Mouse (Mus musculus): Measurements from ENCODE around the gene Mccc1. TPM values are rescaled to one million over a fixed set of nuclear protein-coding genes. Genes with fewer than 3 reads are reported as not detected.

Gene Mccc1
- polyA plus RNA-seq, 1 experiment: 24.7 TPM

- no peak overlapping the region for H3K27ac ChIP-seq (ENCODE audit: insufficient read depth, low read depth, low read length)
- no peak for TF ChIP-seq POLR2A (IDR thresholded peaks at IDR 0.05; ENCODE audit: borderline replicate concordance, low read depth, low read length)
- no peak for TF ChIP-seq CTCF (IDR thresholded peaks at IDR 0.05; ENCODE audit: low read depth, low read length)
- H3K4me1 ChIP-seq (ENCODE audit: control insufficient read depth, insufficient read depth, low read length): peaks cover 5% of the 10 kb centered on the region
- no peak overlapping the region for H3K4me3 ChIP-seq (ENCODE audit: insufficient read depth, low read length)
Measured at GRCm38 (mm10) chr3:35948197-35948596, 52.3 kb downstream of the Mccc1 start.

- Histone ChIP-seq H3K27ac (ENCODE audit: insufficient read depth, low read depth, low read length) (no peak overlapping the region), H3K4me3 (ENCODE audit: insufficient read depth, low read length) (no peak overlapping the region), H3K4me1 (ENCODE audit: control insufficient read depth, insufficient read depth, low read length) (no peaks in the 10 kb centered on the region)
- TF ChIP-seq CTCF (IDR thresholded peaks at IDR 0.05; ENCODE audit: low read depth, low read length) (no peak), POLR2A (IDR thresholded peaks at IDR 0.05; ENCODE audit: borderline replicate concordance, low read depth, low read length) (no peak)
Measured at GRCm38 (mm10) chr3:35940520-35941135, 59.9 kb downstream of the Mccc1 start.

- no peak overlapping the region for H3K27ac ChIP-seq (ENCODE audit: insufficient read depth, low read depth, low read length)
- TF ChIP-seq CTCF (IDR thresholded peaks at IDR 0.05; ENCODE audit: low read depth, low read length): no peak
- no peak for TF ChIP-seq POLR2A (IDR thresholded peaks at IDR 0.05; ENCODE audit: borderline replicate concordance, low read depth, low read length)
- no peaks in the 10 kb centered on the region for H3K4me1 ChIP-seq (ENCODE audit: control insufficient read depth, insufficient read depth, low read length)
- H3K4me3 ChIP-seq (ENCODE audit: insufficient read depth, low read length): no peak overlapping the region
Measured at GRCm38 (mm10) chr3:35940047-35940446, 60.4 kb downstream of the Mccc1 start.

- Histone ChIP-seq H3K4me1 (ENCODE audit: control insufficient read depth, insufficient read depth, low read length) (peaks cover 9% of the 10 kb centered on the region), H3K4me3 (ENCODE audit: insufficient read depth, low read length) (no peak within 1 kb of the TSS), H3K27ac (ENCODE audit: insufficient read depth, low read depth, low read length) (no peak within 1 kb of the TSS)
- TF ChIP-seq CTCF (IDR thresholded peaks at IDR 0.05; ENCODE audit: low read depth, low read length) (no peak), POLR2A (IDR thresholded peaks at IDR 0.05; ENCODE audit: borderline replicate concordance, low read depth, low read length) (no peak)
Measured at GRCm38 (mm10) chr3:35937345-35937744, 63.1 kb downstream of the Mccc1 start, which contains the start of gene Dcun1d1. Gene Dcun1d1, minus strand, starts transcription at chr3:35937445.

- peak overlapping the region; percentile 20 for H3K27ac ChIP-seq (ENCODE audit: insufficient read depth, low read depth, low read length)
- H3K4me1 ChIP-seq (ENCODE audit: control insufficient read depth, insufficient read depth, low read length): peaks cover 13% of the 10 kb centered on the region
- peak overlapping the region; percentile 76 for H3K4me3 ChIP-seq (ENCODE audit: insufficient read depth, low read length)
- no peak for TF ChIP-seq CTCF (IDR thresholded peaks at IDR 0.05; ENCODE audit: low read depth, low read length)
- TF ChIP-seq POLR2A (IDR thresholded peaks at IDR 0.05; ENCODE audit: borderline replicate concordance, low read depth, low read length): no peak
Measured at GRCm38 (mm10) chr3:35933405-35933777, 67.1 kb downstream of the Mccc1 start.

GRCm38 (mm10) chr3:35932735-35933404, 67.6 kb downstream of the Mccc1 start:
- peaks cover 13% of the 10 kb centered on the region for H3K4me1 ChIP-seq (ENCODE audit: control insufficient read depth, insufficient read depth, low read length)
- H3K4me3 ChIP-seq (ENCODE audit: insufficient read depth, low read length): peak overlapping the region; percentile 76

GRCm38 (mm10) chr3:35931896-35932727, 68.4 kb downstream of the Mccc1 start:
- Histone ChIP-seq H3K4me3 (ENCODE audit: insufficient read depth, low read length) (peak overlapping the region; percentile 76), H3K27ac (ENCODE audit: insufficient read depth, low read depth, low read length) (peak overlapping the region; percentile 24), H3K4me1 (ENCODE audit: control insufficient read depth, insufficient read depth, low read length) (peaks cover 13% of the 10 kb centered on the region)
- no peak for TF ChIP-seq POLR2A (IDR thresholded peaks at IDR 0.05; ENCODE audit: borderline replicate concordance, low read depth, low read length)
- no peak for TF ChIP-seq CTCF (IDR thresholded peaks at IDR 0.05; ENCODE audit: low read depth, low read length)

More at GRCm38 (mm10) chr3:35932735-35933404, 67.6 kb downstream of the Mccc1 start:
- TF ChIP-seq POLR2A (IDR thresholded peaks at IDR 0.05; ENCODE audit: borderline replicate concordance, low read depth, low read length) (no peak), CTCF (IDR thresholded peaks at IDR 0.05; ENCODE audit: low read depth, low read length) (no peak)
- H3K27ac ChIP-seq (ENCODE audit: insufficient read depth, low read depth, low read length): peak overlapping the region; percentile 24

- TF ChIP-seq POLR2A (IDR thresholded peaks at IDR 0.05; ENCODE audit: borderline replicate concordance, low read depth, low read length): no peak
- TF ChIP-seq CTCF (IDR thresholded peaks at IDR 0.05; ENCODE audit: low read depth, low read length): no peak
- Histone ChIP-seq H3K27ac (ENCODE audit: insufficient read depth, low read depth, low read length) (peak overlapping the region; percentile 3; the same call in 1 of the 2 replicates), H3K4me1 (ENCODE audit: control insufficient read depth, insufficient read depth, low read length) (peaks cover 13% of the 10 kb centered on the region), H3K4me3 (ENCODE audit: insufficient read depth, low read length) (peak overlapping the region; percentile 76)
Measured at GRCm38 (mm10) chr3:35931359-35931758, 69.1 kb downstream of the Mccc1 start.

- no peak overlapping the region for H3K4me3 ChIP-seq (ENCODE audit: insufficient read depth, low read length)
- no peak for TF ChIP-seq CTCF (IDR thresholded peaks at IDR 0.05; ENCODE audit: low read depth, low read length)
- H3K27ac ChIP-seq (ENCODE audit: insufficient read depth, low read depth, low read length): no peak overlapping the region
- H3K4me1 ChIP-seq (ENCODE audit: control insufficient read depth, insufficient read depth, low read length): peaks cover 13% of the 10 kb centered on the region
Measured at GRCm38 (mm10) chr3:35929831-35930230, 70.6 kb downstream of the Mccc1 start.

Measured in bone marrow macrophage, adult 2 months (primary cell).